15 mouse cellular contexts compared by ENCODE assay signal in the genomic region with DNA sequence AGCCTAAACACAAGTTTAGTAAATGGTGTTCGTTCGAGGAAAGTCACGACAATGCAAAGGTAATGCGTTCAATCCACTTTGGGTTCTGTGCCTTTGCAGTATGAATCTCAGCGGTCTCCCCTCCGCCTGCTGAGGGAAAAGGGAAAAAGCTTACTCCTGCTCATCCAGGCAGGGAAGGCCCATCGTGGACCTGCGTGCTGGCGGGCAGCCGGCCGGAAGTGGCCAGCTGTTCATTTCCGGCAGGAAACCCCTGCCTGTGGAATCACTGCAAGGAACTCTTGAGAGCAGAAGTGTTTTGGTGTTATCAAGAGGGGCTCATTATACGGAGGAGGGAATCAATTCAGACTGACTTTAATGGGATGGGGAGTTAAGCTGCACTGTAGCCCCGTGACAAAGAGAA.
DNase-seq lines count a peak whose midpoint lies in the region; ATAC-seq lines count a peak whose summit lies in the region.
"Had no signal": no experiment of that assay in that cellular context is flagged by ENCODE, and none has a peak within 500 bp of the region (broad histone marks: within the 10 kb centered on the region; RNA-seq: fewer than 3 reads in every experiment).

No protein-coding gene starts in this region.

- H3K4me1 ChIP-seq in kidney, embryonic 15.5 days = peaks cover 9% of the 10 kb centered on the region; the same call in 1 of the 2 replicates
- H3K4me1 ChIP-seq in neural tube, embryonic 11.5 days (ENCODE audit: control insufficient read depth, insufficient read depth, low read length) = no peaks in the 10 kb centered on the region
- H3K4me1 ChIP-seq in embryonic facial prominence, embryonic 10.5 days = peaks cover 4% of the 10 kb centered on the region; the same call in 1 of the 2 replicates
- H3K4me1 ChIP-seq: midbrain, embryonic 15.5 days had no signal

- peak overlapping the region; percentile 27 for H3K4me2 ChIP-seq in kidney, embryonic 15.5 days
- no peak overlapping the region for H3K4me2 ChIP-seq in neural tube, embryonic 11.5 days (ENCODE audit: low read depth)
- H3K4me2 ChIP-seq: midbrain, embryonic 15.5 days had no signal

- no peaks in the 10 kb centered on the region for H3K36me3 ChIP-seq in kidney, embryonic 15.5 days
- no peaks in the 10 kb centered on the region for H3K36me3 ChIP-seq in neural tube, embryonic 11.5 days (ENCODE audit: control insufficient read depth, insufficient read depth, low read length)
- H3K36me3 ChIP-seq in embryonic facial prominence, embryonic 10.5 days (replicated peaks) = no peaks in the 10 kb centered on the region
- H3K36me3 ChIP-seq: midbrain, embryonic 15.5 days had no signal

- no peak for DNase-seq in kidney, adult 8-10 months
- peak; percentile 23 for DNase-seq in neural tube, embryonic 11.5 days (ENCODE audit: low spot score)
- no peak for DNase-seq in neural tube, embryonic 10.5 days (ENCODE audit: extremely low spot score, low spot score)
- DNase-seq in embryonic facial prominence, embryonic 10.5 days (ENCODE audit: low spot score) = peak; percentile 24
- no peak for DNase-seq in spleen, postnatal 36 days (ENCODE audit: low spot score in 2 of 2)
- DNase-seq: adrenal gland, postnatal 10 days; cerebellum, adult 2 months; gastrocnemius, postnatal 25 days; heart, postnatal 4 days; kidney, postnatal 25 days; right cerebral cortex, postnatal 14 days; thymus, adult 18-20 months had no signal

- H3K27ac ChIP-seq in kidney, embryonic 15.5 days = peak overlapping the region; percentile 45; the same call in 1 of the 2 replicates
- H3K27ac ChIP-seq in neural tube, embryonic 11.5 days (ENCODE audit: low read depth, low read length) = no peak overlapping the region
- no peak overlapping the region for H3K27ac ChIP-seq in embryonic facial prominence, embryonic 10.5 days (replicated peaks)
- H3K27ac ChIP-seq: midbrain, embryonic 15.5 days had no signal

- no peak overlapping the region for H3K9ac ChIP-seq in kidney, embryonic 15.5 days
- no peak overlapping the region for H3K9ac ChIP-seq in neural tube, embryonic 11.5 days (ENCODE audit: low read length)
- H3K9ac ChIP-seq: midbrain, embryonic 15.5 days had no signal

- no peak overlapping the region for H3K4me3 ChIP-seq in kidney, embryonic 15.5 days (replicated peaks)
- H3K4me3 ChIP-seq in neural tube, embryonic 11.5 days (ENCODE audit: low read depth, low read length) = no peak overlapping the region
- H3K4me3 ChIP-seq in embryonic facial prominence, embryonic 10.5 days = no peak overlapping the region
- H3K4me3 ChIP-seq: midbrain, embryonic 15.5 days had no signal

- H3K9me3 ChIP-seq in kidney, embryonic 15.5 days (replicated peaks) = no peaks in the 10 kb centered on the region
- H3K9me3 ChIP-seq in neural tube, embryonic 11.5 days (ENCODE audit: control insufficient read depth, low read length) = no peaks in the 10 kb centered on the region
- H3K9me3 ChIP-seq in embryonic facial prominence, embryonic 10.5 days = no peaks in the 10 kb centered on the region
- H3K9me3 ChIP-seq: midbrain, embryonic 15.5 days had no signal

- no peaks in the 10 kb centered on the region for H3K27me3 ChIP-seq in kidney, embryonic 15.5 days
- H3K27me3 ChIP-seq in neural tube, embryonic 11.5 days (ENCODE audit: control insufficient read depth, insufficient read depth, low read length) = no peaks in the 10 kb centered on the region
- H3K27me3 ChIP-seq in embryonic facial prominence, embryonic 10.5 days (replicated peaks; ENCODE audit: low read depth, poor library complexity, severe bottlenecking) = no peaks in the 10 kb centered on the region
- H3K27me3 ChIP-seq: midbrain, embryonic 15.5 days had no signal

- WGBS in kidney, embryonic 15.5 days = 44% methylated on average over 14 of the region's 14 CpGs
- WGBS in neural tube, embryonic 11.5 days = 65% methylated on average over 14 of the region's 14 CpGs
- WGBS in embryonic facial prominence, embryonic 10.5 days = 60% methylated on average over 14 of the region's 14 CpGs

- no peak for ATAC-seq in kidney, embryonic 15.5 days (replicated peaks; ENCODE audit: low FRiP score)
- ATAC-seq in neural tube, embryonic 11.5 days (ENCODE audit: insufficient read depth, low FRiP score, low TSS enrichment) = no peak
- ATAC-seq in granulocyte monocyte progenitor cell, adult 5-6 weeks (replicated peaks; ENCODE audit: poor library complexity, severe bottlenecking) = no peak
- ATAC-seq: midbrain, embryonic 15.5 days had no signal

Comparison
In these comparisons a context has a peak if more than half of its experiments do, and no peak if none do; other contexts are left out.
1. DNase-seq: peak in neural tube, embryonic 11.5 days (single experiment) and embryonic facial prominence, embryonic 10.5 days (single experiment); none in kidney, adult 8-10 months (0 of 2), neural tube, embryonic 10.5 days (single experiment) and spleen, postnatal 36 days (0 of 2).